Mouse (Mus musculus) MEL (cell line): ENCODE measurements around the gene D430041D05Rik. TPM values are rescaled to one million over a fixed set of nuclear protein-coding genes. Genes with fewer than 3 reads are reported as not detected.

Source experiments
- DNase-seq: peaks from one replicate; pipeline ENCODE4 v3.0.0; 2011; ENCODE audit warnings: low read depth, low spot score
- H3K27ac ChIP-seq: 2 replicates; pipeline ENCODE4 v1.5.1; 2012; ENCODE audit warnings: low read depth, mild to moderate bottlenecking, control low read depth, low read length, moderate library complexity; ENCODE audit not compliant: control insufficient read depth
- H3K27me3 ChIP-seq, 2 experiments: fragments of 150-350 bp in 1 of 2; sonication (generic) in 1 of 2; 2 replicates each; pipeline ENCODE4 v1.6.1; 2012; ENCODE audit warnings: low read length in 2 of 2, mild to moderate bottlenecking in 2 of 2, improper control_type of control experiment in 1 of 2, moderate library complexity in 1 of 2; ENCODE audit not compliant: insufficient read depth in 2 of 2, control insufficient read depth in 1 of 2
- H3K36me3 ChIP-seq, 2 experiments: 2 replicates each; pipeline ENCODE4 v1.6.1; 2012 to 2014; ENCODE audit warnings: low read length in 2 of 2, improper control_type of control experiment in 1 of 2, inconsistent platforms in 1 of 2, mild to moderate bottlenecking in 1 of 2; ENCODE audit not compliant: insufficient read depth in 2 of 2, control insufficient read depth in 1 of 2
- H3K4me1 ChIP-seq, 2 experiments: fragments of 150-350 bp in 1 of 2; sonication (generic) in 1 of 2; 2 replicates each; pipeline ENCODE4 v1.6.1; 2012; ENCODE audit warnings: low read length in 2 of 2, improper control_type of control experiment in 1 of 2, mild to moderate bottlenecking in 1 of 2; ENCODE audit not compliant: insufficient read depth in 2 of 2, control insufficient read depth in 1 of 2
- H3K4me3 ChIP-seq, 2 experiments: fragments of 150-350 bp in 1 of 2; sonication (generic) in 1 of 2; 2 replicates each; pipeline ENCODE4 v1.5.1; 2012; ENCODE audit warnings: low read depth in 2 of 2, low read length in 2 of 2, mild to moderate bottlenecking in 2 of 2, moderate library complexity in 2 of 2, control low read depth in 1 of 2, improper control_type of control experiment in 1 of 2; ENCODE audit not compliant: control insufficient read depth in 1 of 2, insufficient read depth in 1 of 2
- H3K79me2 ChIP-seq: 2 replicates; pipeline ENCODE4 v1.6.1; 2012; ENCODE audit warnings: mild to moderate bottlenecking, low read length, moderate library complexity; ENCODE audit not compliant: control insufficient read depth, poor library complexity, insufficient read depth
- H3K9ac ChIP-seq: 2 replicates; pipeline ENCODE4 v1.6.1; 2012; ENCODE audit warnings: low read depth, mild to moderate bottlenecking, control low read depth, low read length, moderate library complexity; ENCODE audit not compliant: control insufficient read depth, poor library complexity, severe bottlenecking
- H3K9me3 ChIP-seq: fragments of 150-350 bp; sonication (generic); replicated peaks from 2 replicates; pipeline ENCODE4 v1.6.1; 2012; ENCODE audit warnings: mild to moderate bottlenecking, low read length, improper control_type of control experiment, moderate library complexity; ENCODE audit not compliant: insufficient read depth
- BHLHE40 ChIP-seq: IDR thresholded peaks from 2 replicates; pipeline ENCODE4 v1.6.1; 2012; ENCODE audit warnings: low read depth, mild to moderate bottlenecking, inconsistent platforms, low read length, improper control_type of control experiment, borderline replicate concordance
- CHD1 ChIP-seq: IDR thresholded peaks from 2 replicates; pipeline ENCODE4 v1.6.1; 2012; ENCODE audit warnings: low read depth, mild to moderate bottlenecking, inconsistent platforms, low read length, improper control_type of control experiment
- CHD2 ChIP-seq: IDR thresholded peaks from 2 replicates; pipeline ENCODE4 v1.6.1; 2011; ENCODE audit warnings: low read length, improper control_type of control experiment
- CTCF ChIP-seq, 3 experiments: IDR thresholded peaks in 2 of 3; conservative IDR thresholded peaks in 1 of 3; 2 replicates each; pipeline ENCODE4 v1.5.1; 2011 to 2012; ENCODE audit warnings: low read length in 3 of 3, low read depth in 2 of 3, mild to moderate bottlenecking in 2 of 3, improper control_type of control experiment in 1 of 3, inconsistent platforms in 1 of 3, mixed read lengths in 1 of 3, moderate library complexity in 1 of 3; ENCODE audit not compliant: control insufficient read depth in 1 of 3, insufficient read depth in 1 of 3, poor library complexity in 1 of 3, severe bottlenecking in 1 of 3
- E2F4 ChIP-seq: IDR thresholded peaks from 2 replicates; pipeline ENCODE4 v1.6.1; 2011; ENCODE audit warnings: low read depth, low read length, improper control_type of control experiment, borderline replicate concordance
- ELF1 ChIP-seq: IDR thresholded peaks from 2 replicates; pipeline ENCODE4 v1.6.1; 2014; ENCODE audit warnings: low read depth, mild to moderate bottlenecking, inconsistent platforms, low read length, improper control_type of control experiment, moderate library complexity
- EP300 ChIP-seq, 2 experiments: IDR thresholded peaks; 2 replicates each; pipeline ENCODE4 v1.6.1; 2011; ENCODE audit warnings: improper control_type of control experiment in 2 of 2, low read length in 2 of 2, low read depth in 1 of 2, mild to moderate bottlenecking in 1 of 2
- ETS1 ChIP-seq: IDR thresholded peaks from 2 replicates; pipeline ENCODE4 v1.6.1; 2012; ENCODE audit warnings: low read depth, mild to moderate bottlenecking, inconsistent platforms, low read length, improper control_type of control experiment, moderate library complexity
- GABPA ChIP-seq: IDR thresholded peaks from 2 replicates; pipeline ENCODE4 v1.6.1; 2012; ENCODE audit warnings: low read depth, mild to moderate bottlenecking, inconsistent platforms, low read length, improper control_type of control experiment, moderate library complexity
- GATA1 ChIP-seq: IDR thresholded peaks from 2 replicates; pipeline ENCODE4 v1.6.1; 2011; ENCODE audit warnings: low read depth, low read length, improper control_type of control experiment
- HCFC1 ChIP-seq: IDR thresholded peaks from 2 replicates; pipeline ENCODE4 v1.6.1; 2012; ENCODE audit warnings: low read depth, mild to moderate bottlenecking, inconsistent platforms, low read length, improper control_type of control experiment, moderate library complexity
- JUND ChIP-seq: IDR thresholded peaks from 2 replicates; pipeline ENCODE4 v1.6.1; 2011; ENCODE audit warnings: low read depth, mild to moderate bottlenecking, improper control_type of control experiment, low read length
- KAT2A ChIP-seq: conservative IDR thresholded peaks from 2 replicates; pipeline ENCODE4 v1.6.1; 2012; ENCODE audit warnings: low read depth, low read length, improper control_type of control experiment, inconsistent platforms
- MAX ChIP-seq: IDR thresholded peaks from 2 replicates; pipeline ENCODE4 v1.6.1; 2011; ENCODE audit warnings: low read length, improper control_type of control experiment
- MAZ ChIP-seq: IDR thresholded peaks from 2 replicates; pipeline ENCODE4 v1.6.1; 2012; ENCODE audit warnings: low read depth, mild to moderate bottlenecking, inconsistent platforms, low read length, improper control_type of control experiment
- MEF2A ChIP-seq: IDR thresholded peaks from 2 replicates; pipeline ENCODE4 v1.6.1; 2014; ENCODE audit warnings: low read depth, mild to moderate bottlenecking, inconsistent platforms, low read length, improper control_type of control experiment; ENCODE audit not compliant: poor library complexity, insufficient replicate concordance, severe bottlenecking; ENCODE audit errors: extremely low read depth
- MXI1 ChIP-seq: IDR thresholded peaks from 2 replicates; pipeline ENCODE4 v1.6.1; 2011; ENCODE audit warnings: mild to moderate bottlenecking, low read depth, low read length, improper control_type of control experiment
- MYB ChIP-seq: IDR thresholded peaks from 2 replicates; pipeline ENCODE4 v1.6.1; 2011; ENCODE audit warnings: mild to moderate bottlenecking, low read depth, low read length, improper control_type of control experiment
- MYC ChIP-seq: IDR thresholded peaks from 2 replicates; pipeline ENCODE4 v1.6.1; 2011; ENCODE audit warnings: low read depth, mild to moderate bottlenecking, low read length, improper control_type of control experiment, moderate library complexity
- NELFE ChIP-seq: IDR thresholded peaks from 2 replicates; pipeline ENCODE4 v1.6.1; 2011; ENCODE audit warnings: low read depth, low read length, improper control_type of control experiment
- NRF1 ChIP-seq: IDR thresholded peaks from 2 replicates; pipeline ENCODE4 v1.6.1; 2014; ENCODE audit warnings: low read depth, mild to moderate bottlenecking, inconsistent platforms, low read length, improper control_type of control experiment, moderate library complexity; ENCODE audit not compliant: poor library complexity, insufficient read depth, severe bottlenecking
- POLR2A ChIP-seq, 2 experiments: IDR thresholded peaks; 2 replicates each; pipeline ENCODE4 v1.6.1; 2011 to 2012; ENCODE audit warnings: low read length in 2 of 2, mild to moderate bottlenecking in 2 of 2, control low read depth in 1 of 2, improper control_type of control experiment in 1 of 2, low read depth in 1 of 2, moderate library complexity in 1 of 2; ENCODE audit not compliant: control insufficient read depth in 1 of 2, insufficient read depth in 1 of 2, poor library complexity in 1 of 2
- POLR2AphosphoS2 ChIP-seq: IDR thresholded peaks from 2 replicates; pipeline ENCODE4 v1.6.1; 2011; ENCODE audit warnings: low read length, improper control_type of control experiment
- POLR2AphosphoS5 ChIP-seq: IDR thresholded peaks from 2 replicates; pipeline ENCODE4 v1.6.1; 2012; ENCODE audit warnings: low read depth, borderline replicate concordance, mild to moderate bottlenecking, inconsistent platforms, low read length, moderate library complexity, mixed read lengths
- RAD21 ChIP-seq: IDR thresholded peaks from 2 replicates; pipeline ENCODE4 v1.6.1; 2011; ENCODE audit warnings: mild to moderate bottlenecking, low read depth, low read length, improper control_type of control experiment
- RCOR1 ChIP-seq: IDR thresholded peaks from 2 replicates; pipeline ENCODE4 v1.6.1; 2012; ENCODE audit warnings: low read depth, mild to moderate bottlenecking, inconsistent platforms, low read length, improper control_type of control experiment
- SIN3A ChIP-seq: IDR thresholded peaks from 2 replicates; pipeline ENCODE4 v1.6.1; 2012; ENCODE audit warnings: low read length, improper control_type of control experiment, inconsistent platforms
- SMC3 ChIP-seq: IDR thresholded peaks from 2 replicates; pipeline ENCODE4 v1.6.1; 2011; ENCODE audit warnings: low read depth, low read length, improper control_type of control experiment
- TAL1 ChIP-seq: IDR thresholded peaks from 2 replicates; pipeline ENCODE4 v1.6.1; 2012; ENCODE audit warnings: mild to moderate bottlenecking, inconsistent platforms, low read length, moderate library complexity, mixed read lengths
- TBP ChIP-seq: IDR thresholded peaks from 2 replicates; pipeline ENCODE4 v1.8.0; 2011; ENCODE audit warnings: low read depth, low read length, improper control_type of control experiment
- TCF12 ChIP-seq: IDR thresholded peaks from 2 replicates; pipeline ENCODE4 v1.6.1; 2014; ENCODE audit warnings: low read depth, mild to moderate bottlenecking, inconsistent platforms, low read length, improper control_type of control experiment, moderate library complexity
- UBTF ChIP-seq: IDR thresholded peaks from 2 replicates; pipeline ENCODE4 v1.6.1; 2012; ENCODE audit warnings: low read depth, mild to moderate bottlenecking, inconsistent platforms, low read length, improper control_type of control experiment, moderate library complexity, borderline replicate concordance; ENCODE audit not compliant: insufficient read depth
- USF1 ChIP-seq: IDR thresholded peaks from 2 replicates; pipeline ENCODE4 v1.6.1; 2014; ENCODE audit warnings: low read depth, mild to moderate bottlenecking, inconsistent platforms, low read length, improper control_type of control experiment, moderate library complexity
- USF2 ChIP-seq, 2 experiments: IDR thresholded peaks; 2 replicates each; pipeline ENCODE4 v1.6.1; 2011 to 2012; ENCODE audit warnings: improper control_type of control experiment in 2 of 2, low read length in 2 of 2, borderline replicate concordance in 1 of 2, inconsistent platforms in 1 of 2, low read depth in 1 of 2, mild to moderate bottlenecking in 1 of 2; ENCODE audit not compliant: insufficient read depth in 1 of 2
- ZC3H11A ChIP-seq: IDR thresholded peaks from 2 replicates; pipeline ENCODE4 v1.6.1; 2012; ENCODE audit warnings: low read depth, mild to moderate bottlenecking, inconsistent platforms, low read length, improper control_type of control experiment
- ZKSCAN1 ChIP-seq: IDR thresholded peaks from 2 replicates; pipeline ENCODE4 v1.6.1; 2012; ENCODE audit warnings: low read depth, mild to moderate bottlenecking, inconsistent platforms, low read length, improper control_type of control experiment, moderate library complexity
- ZMIZ1 ChIP-seq: IDR thresholded peaks from 2 replicates; pipeline ENCODE4 v1.6.1; 2012; ENCODE audit warnings: low read depth, mild to moderate bottlenecking, inconsistent platforms, low read length, improper control_type of control experiment, moderate library complexity
- ZNF384 ChIP-seq: IDR thresholded peaks from 2 replicates; pipeline ENCODE4 v1.6.1; 2012; ENCODE audit warnings: low read depth, mild to moderate bottlenecking, inconsistent platforms, low read length, improper control_type of control experiment
- polyA plus RNA-seq, 2 experiments: library from polyadenylated mRNA; stranded (reverse) in 1 of 2; unstranded in 1 of 2; fragments of >175 nt in 1 of 2; fragments of >200 nt in 1 of 2; gene quantifications; 2 replicates each; pipeline versions ENCODE4 v1.2.1 to v1.2.4; 2012; ENCODE audit warnings: low replicate concordance in 2 of 2, low read depth in 1 of 2; ENCODE audit not compliant: insufficient read length in 2 of 2, insufficient read depth in 1 of 2, missing spikeins in 1 of 2
- total RNA-seq: library from RNA; depleted of rRNA; stranded (reverse); fragments of 300-350 nt; gene quantifications from 2 replicates; pipeline ENCODE4 v1.2.3, GENCODE M21; 2012

The D430041D05Rik gene
- total and polyA plus RNA-seq, 3 experiments, result 0.46 to 1.1 TPM; not detected in 1

DNA sequence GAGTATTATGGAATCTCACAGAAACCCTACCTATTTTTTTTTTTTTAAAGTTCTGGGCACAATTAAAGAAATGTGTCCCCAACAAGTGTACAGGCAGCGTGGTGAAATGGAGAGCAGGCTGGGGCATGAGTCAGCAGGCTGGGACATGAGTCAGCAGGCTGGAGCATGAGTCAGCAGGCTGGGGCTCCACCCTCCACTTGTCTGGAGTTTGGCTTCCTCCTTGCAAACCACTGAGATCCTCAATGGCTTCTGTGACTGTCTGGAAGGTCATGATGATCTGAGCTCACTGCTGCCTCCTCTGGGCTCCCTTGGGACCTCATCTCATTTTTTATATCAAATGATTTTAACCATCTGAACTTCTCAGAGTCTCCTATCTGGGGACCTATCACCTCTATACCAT is 264.8 kb downstream of the D430041D05Rik start:
- Histone ChIP-seq H3K9ac (no peak overlapping the region), H3K9me3 (no peaks in the 10 kb centered on the region), H3K27me3 (no peaks in the 10 kb centered on the region), H3K27ac (peak overlapping the region; percentile 54; the same call in 1 of the 2 replicates), H3K4me1 (peaks cover 5 to 7% of the 10 kb centered on the region in 2 experiments), H3K4me3 (no peak overlapping the region), H3K79me2 (no peaks in the 10 kb centered on the region), H3K36me3 (peaks cover 0 to 7% of the 10 kb centered on the region in 2 experiments; a peak in 2 of 4 replicates)
- peak; percentile 96 for DNase-seq
- TF ChIP-seq HCFC1 (no peak), EP300 (IDR thresholded peaks at IDR 0.05; ENCODE audit: low read depth in 1 of 2, low read length in 2 of 2) (peak; percentile 38 to 57), E2F4 (no peak), MXI1 (peak; percentile 70; the same call in 1 of the 2 replicates), ZKSCAN1 (no peak), MAX (peak; percentile 45; the same call in 1 of the 2 replicates), USF2 (IDR thresholded peaks at IDR 0.05; ENCODE audit: borderline replicate concordance in 1 of 2, insufficient read depth in 1 of 2, low read depth in 1 of 2, low read length in 2 of 2) (no peak), JUND (peak; percentile 73; the same call in 1 of the 2 replicates), POLR2A (IDR thresholded peaks at IDR 0.05; ENCODE audit: control insufficient read depth in 1 of 2, insufficient read depth in 1 of 2, low read depth in 1 of 2, low read length in 2 of 2, poor library complexity in 1 of 2) (no peak), TCF12 (peak; percentile 51), GABPA (peak; percentile 92), MYC (peak; percentile 84), RAD21 (peak; percentile 37), CHD2 (no peak), TBP (no peak), TAL1 (no peak), MEF2A (no peak), CTCF (IDR thresholded peaks at IDR 0.05 in 2 of 3, conservative IDR thresholded peaks at IDR 0.05 in 1 of 3; ENCODE audit: control insufficient read depth in 1 of 3, insufficient read depth in 1 of 3, low read depth in 2 of 3, low read length in 3 of 3, poor library complexity in 1 of 3, severe bottlenecking in 1 of 3) (peak; percentile 30 to 70 (median 49); a peak in 5 of 6 replicates), NRF1 (no peak), GATA1 (no peak), NELFE (no peak), CHD1 (no peak), ELF1 (no peak), SMC3 (peak; percentile 44), ETS1 (peak; percentile 94), MYB (no peak), ZNF384 (peak; percentile 53; the same call in 1 of the 2 replicates), MAZ (no peak), POLR2AphosphoS5 (no peak), RCOR1 (no peak), USF1 (no peak), ZMIZ1 (no peak), BHLHE40 (no peak), ZC3H11A (0 out of 2 replicates have a peak, but pooled peaks have one; percentile 25), UBTF (no peak), SIN3A (peak; percentile 54), POLR2AphosphoS2 (no peak), KAT2A (no peak)
